Mouse (Mus musculus): ENCODE data around the gene Setd5.

Setd5 gene

DNA sequence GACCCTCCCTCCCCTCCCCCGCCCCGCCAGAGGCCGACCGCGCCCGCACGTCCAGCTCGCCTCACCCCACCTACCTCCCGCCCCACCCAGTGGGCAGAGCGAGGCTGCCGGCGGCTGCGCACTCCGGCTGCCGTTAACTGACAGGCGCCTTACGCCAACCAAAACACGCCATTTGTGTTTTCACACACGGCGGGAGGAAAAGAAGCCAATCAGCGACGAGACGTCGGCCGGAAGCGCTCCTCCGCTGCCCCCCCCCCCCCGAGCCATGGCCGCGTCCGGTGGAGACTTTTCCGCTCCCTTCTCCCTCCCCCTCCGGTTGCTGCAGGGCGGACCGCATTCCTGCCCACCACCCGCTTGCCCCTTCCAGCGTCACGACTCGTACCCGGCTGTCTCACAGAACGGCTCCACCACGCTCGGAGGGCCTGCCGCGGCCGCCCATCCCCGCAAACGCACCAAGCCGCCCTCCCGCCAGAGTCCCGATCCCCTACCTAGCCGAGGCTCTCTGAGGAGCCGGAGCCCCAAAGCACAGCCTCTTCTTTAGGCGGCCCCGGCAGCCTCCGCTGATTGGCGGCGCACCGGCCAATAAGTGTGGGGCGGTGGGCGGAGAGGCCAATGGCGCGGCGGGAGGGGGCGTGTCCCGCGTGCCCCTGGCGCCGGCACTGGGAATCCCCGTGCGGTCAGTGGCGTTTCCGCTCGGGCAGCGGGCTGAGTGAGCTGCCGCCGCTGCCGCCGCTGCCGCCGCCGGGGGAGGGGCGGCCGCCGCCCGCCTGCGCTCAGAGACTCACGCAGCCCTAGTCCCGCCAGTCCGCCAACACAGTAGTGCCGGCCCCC lies at the start of gene Setd5:
Gene Setd5, plus strand, starts transcription at position 680 of the 831 bp plus-strand sequence.
- in situ Hi-C loops (cut with MboI; ENCODE audit: unreplicated experiment in 2 of 2), result no loop called here

DNA sequence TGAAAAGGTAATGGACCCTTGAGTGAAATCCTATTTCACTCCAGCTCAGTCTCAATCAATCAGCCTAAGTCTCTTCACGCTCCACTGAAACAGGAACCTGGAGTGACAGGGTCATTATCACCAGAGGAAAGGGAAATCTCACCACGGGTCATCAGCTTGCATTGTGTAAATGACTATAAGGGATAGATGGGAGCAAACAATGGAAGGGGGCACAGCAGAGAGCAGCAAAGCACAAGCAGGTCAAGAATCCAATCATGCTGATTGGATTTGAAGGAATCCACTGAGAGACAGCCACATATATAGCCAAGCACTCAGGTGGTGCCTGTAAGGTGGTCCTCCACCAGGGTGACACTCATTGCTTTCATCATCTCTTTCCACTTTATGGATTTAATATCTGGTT lies 49.7 kb upstream of the Setd5 start:
- in situ Hi-C loops (cut with MboI; ENCODE audit: unreplicated experiment in 2 of 2), result no loop called here

DNA sequence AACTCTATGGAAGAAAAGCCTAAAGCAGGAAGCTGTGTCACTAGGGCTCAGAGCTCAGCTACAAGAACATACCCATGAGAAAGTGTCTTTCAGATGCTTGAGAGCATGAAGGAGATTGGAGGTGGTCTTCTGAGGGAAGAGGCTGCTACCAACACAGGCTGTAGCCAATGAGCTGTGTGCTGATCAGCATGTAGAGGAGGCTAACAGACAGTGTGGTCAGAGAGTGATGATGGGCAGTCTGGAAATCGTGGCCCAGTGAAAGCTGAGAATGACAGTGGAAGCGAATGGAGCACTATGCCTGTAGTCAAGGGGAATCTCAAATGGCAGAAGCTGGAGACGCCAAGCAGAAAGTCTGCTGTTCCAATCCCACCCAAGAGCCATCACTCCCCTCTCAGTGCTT lies 48.2 kb upstream of the Setd5 start:
- in situ Hi-C loops (cut with MboI; ENCODE audit: unreplicated experiment in 2 of 2), result no loop called here

DNA sequence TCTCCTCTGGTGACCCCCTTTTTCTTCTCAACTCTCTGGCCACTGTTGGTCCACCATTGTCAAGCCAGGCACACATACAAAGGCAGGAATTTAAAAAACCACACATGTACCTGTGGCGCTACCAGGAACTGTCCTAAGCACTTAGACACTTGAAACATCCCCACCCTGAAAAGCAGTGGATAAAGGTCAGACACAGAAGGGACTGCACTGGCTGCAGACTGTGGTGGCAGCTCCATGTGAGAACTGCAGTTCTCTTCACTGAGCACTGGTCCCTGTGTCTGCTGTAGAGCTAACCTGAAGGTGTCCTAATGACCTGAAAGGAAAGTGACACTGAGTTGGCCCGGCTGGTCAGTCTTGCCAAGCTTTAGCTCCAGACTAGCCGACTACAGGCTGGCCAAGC lies 46.6 kb upstream of the Setd5 start:
- in situ Hi-C loops (cut with MboI; ENCODE audit: unreplicated experiment in 2 of 2), result no loop called here

DNA sequence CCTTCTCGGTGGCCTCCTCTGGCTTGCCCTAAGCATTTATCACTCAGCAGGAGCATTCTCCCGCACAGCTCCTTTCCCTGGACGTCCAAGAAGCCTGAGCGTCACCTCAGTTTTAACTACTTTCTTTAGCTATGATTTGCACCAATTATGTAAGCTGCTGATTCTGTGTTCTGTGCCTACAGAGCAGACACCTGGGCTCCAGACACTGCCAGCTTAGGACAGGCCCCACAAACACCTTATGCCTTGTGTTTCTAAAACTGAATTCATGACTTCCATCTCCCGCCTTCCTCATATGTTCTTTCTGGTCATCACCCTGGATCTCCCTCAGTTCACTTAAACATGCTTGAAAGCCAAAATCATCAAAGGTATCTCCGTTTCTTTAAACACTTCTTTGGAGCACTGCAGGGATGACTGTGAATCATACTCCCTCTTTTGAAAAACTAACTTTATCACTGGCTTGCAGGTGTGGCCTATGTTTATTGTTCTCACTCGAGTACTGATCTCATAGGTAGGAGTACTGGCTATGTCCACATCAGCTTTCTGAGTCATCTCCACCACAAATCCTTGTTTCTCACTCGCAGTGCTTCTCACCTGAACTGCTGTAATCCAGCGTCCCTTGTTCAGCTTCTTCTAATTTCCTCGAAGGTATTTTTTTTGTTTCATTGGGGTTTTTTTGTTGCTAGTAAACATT lies 46.0 kb upstream of the Setd5 start:
- in situ Hi-C loops (cut with MboI; ENCODE audit: unreplicated experiment in 2 of 2), result no loop called here

DNA sequence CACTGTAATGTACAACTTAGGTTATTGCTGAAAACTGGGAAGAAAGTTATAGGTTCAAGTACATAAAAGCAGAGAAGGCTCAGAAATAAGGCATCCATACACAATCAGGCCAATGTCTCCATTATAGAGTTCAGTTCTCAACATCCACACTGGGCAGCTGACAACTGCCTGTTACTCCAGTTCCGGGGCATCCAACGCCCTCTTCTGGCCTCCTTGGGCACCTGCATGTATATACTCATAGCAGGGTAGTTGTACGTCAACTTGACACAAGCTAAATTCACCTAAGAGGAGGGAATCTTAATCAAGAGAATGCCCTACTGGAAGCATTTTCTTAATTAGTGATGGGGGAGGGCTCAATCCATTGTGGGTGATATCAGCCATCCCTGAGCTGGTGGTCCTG lies 45.0 kb upstream of the Setd5 start:
- in situ Hi-C loops (cut with MboI; ENCODE audit: unreplicated experiment in 2 of 2), result no loop called here

DNA sequence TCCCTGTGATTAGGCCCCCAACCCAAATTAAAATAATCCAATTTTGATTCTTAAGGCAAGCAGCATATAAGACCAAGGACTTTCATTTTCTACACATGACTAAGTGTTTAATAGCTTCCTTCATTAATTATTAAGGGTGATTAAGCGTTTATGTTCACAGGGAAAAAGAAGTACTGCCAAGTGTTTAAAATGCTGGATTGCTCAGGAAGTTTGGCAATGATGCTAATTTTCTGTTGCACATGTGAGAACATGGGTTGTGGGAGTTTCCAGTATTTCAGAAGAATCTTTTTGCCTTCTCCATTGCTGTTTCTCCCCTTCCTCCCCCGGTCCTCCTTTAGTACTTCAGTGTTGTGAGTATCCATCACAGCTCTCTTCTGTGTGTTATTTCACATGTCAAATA lies 44.0 kb upstream of the Setd5 start:
- in situ Hi-C loops (cut with MboI; ENCODE audit: unreplicated experiment in 2 of 2), result no loop called here

DNA sequence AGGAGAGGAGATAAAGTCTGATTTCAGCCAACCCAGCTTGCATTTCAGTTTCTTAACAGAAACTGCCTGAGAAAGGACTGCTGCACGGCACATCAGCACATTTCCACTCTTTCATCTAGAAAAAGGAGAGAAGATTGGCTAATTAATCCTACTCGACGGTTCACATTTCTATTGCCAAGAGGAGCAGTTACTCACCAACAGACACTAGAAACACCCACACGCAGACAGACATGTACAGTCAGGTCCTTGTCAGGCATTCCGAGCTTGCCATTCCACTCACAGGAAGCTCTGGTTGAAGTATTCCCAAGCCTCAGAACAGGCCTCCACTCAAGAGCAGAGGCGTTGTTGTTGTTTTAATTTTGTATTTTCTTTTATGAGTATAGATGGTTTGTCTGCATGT lies 42.7 kb upstream of the Setd5 start:
- in situ Hi-C loops (cut with MboI; ENCODE audit: unreplicated experiment in 2 of 2), result no loop called here

DNA sequence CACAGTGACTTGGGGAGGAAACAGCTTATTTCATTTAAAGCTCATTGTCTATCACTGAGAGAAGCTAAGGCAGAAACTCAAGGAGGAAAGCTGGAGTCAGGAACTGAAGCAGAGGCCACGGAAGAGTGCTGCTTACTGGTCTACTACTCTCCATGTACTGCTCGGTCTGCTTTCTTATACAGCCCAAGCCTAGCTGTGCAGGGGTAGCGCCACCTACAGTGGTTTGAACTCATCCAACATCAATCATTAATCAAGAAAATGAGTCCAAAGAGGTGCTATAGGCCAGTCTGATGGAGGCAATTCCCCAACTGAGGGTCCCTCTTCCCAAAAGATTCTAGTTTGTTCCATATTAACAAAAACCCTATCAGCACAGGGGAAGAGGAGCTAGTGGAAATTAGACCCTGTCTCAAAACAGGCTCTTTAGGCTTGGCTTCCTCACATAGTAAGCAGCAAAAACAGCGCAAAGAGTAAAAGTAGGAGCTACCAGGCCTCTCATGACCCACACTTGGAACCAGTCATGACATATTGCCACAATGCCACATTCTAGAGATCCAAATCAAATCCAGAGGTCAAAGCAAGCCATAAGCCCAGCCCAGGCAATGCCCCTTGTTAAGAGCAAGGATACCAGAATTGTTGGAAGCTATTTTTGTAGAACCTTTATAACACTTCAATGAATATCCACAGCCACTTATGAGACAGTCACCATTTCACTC lies 40.5 kb upstream of the Setd5 start:
- in situ Hi-C loops (cut with MboI; ENCODE audit: unreplicated experiment in 2 of 2), result loop anchor here in 1 of 2 experiments (5.0 kb wide), 1 partner anchor 136 kb away; no protein-coding TSS in a partner anchor

DNA sequence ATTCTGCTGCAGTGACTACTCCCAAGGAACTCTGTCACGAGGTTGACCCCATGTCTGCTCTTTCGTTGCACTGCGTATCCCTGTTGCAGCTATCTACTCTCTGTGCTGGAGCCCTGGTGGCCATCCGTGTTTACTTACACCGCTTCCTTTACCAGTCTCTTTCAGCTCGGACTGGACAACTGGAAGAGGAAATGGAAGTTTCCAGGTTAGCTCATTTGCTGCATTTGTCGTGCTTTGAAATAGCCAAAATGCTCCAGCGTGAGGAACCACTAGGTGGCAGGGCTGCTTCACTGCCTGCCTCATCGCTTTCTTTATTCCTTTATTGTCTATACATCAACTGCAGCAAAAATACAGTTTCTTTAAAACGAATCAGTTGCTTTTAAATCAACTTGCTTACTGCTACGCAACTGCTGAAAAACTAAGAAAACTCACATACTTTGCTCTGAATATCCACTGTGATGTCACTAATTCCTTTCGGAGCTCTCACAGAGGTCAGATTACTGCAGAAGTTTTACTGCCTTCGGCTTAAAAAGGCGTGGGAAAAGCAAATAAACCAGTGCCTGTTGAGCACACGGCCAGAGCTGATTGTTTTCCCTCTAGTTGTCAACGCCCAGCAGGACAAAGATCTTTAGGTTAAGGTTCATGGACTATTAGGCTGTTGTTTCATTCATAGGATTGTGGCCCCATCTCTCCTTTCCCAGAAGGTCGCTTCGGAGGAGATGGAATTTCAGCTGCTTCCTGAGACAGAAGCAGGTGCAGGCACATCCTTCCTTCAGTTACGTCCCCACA lies 39.0 kb upstream of the Setd5 start:
- in situ Hi-C loops (cut with MboI; ENCODE audit: unreplicated experiment in 2 of 2), result loop anchor here in 1 of 2 experiments (5.0 kb wide), 1 partner anchor 134 kb away; no protein-coding TSS in a partner anchor

DNA sequence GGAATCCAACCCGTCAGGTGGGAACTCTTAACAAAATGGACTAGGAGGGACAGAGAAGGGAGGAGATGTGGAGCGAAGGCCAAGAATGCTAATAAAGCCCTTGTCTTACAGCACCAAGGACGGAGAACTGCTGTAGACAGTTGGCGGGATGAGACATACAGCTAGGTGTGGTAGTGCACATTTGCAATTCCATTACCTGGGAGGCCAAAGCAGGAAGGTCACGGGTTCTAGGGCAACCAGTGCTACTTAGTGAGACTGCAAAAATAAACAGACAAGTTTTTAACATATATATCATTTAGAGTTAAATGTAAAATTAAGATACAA lies 38.5 kb upstream of the Setd5 start:
- in situ Hi-C loops (cut with MboI; ENCODE audit: unreplicated experiment in 2 of 2), result loop anchor here in 1 of 2 experiments (5.0 kb wide), 1 partner anchor 134 kb away; no protein-coding TSS in a partner anchor

DNA sequence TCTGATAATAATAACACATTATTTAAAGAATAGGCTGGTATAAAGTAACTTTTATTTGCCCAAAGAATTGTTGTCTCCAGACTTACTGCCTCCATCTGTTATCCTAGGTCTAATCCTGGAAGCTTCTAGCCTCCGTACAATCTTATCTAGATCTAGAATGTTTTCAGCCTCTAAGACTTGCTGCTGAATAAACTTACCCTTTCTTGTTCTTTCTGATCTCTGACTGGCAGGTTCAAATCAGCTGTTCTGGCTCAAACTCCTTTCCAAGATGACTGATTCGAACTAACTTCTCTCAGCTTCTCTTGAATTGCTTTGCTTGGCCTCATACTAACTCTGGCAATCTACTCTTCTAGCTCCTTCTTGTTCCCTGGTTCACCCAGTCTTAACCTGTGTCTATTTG lies 36.8 kb upstream of the Setd5 start:
- in situ Hi-C loops (cut with MboI; ENCODE audit: unreplicated experiment in 2 of 2), result loop anchor here (5.0 to 10.0 kb wide), 4 partner anchors 62 to 344 kb away; partner anchors contain the start of genes Brpf1 (in 1 of the 2) and Ttll3 (in 1 of the 2)

DNA sequence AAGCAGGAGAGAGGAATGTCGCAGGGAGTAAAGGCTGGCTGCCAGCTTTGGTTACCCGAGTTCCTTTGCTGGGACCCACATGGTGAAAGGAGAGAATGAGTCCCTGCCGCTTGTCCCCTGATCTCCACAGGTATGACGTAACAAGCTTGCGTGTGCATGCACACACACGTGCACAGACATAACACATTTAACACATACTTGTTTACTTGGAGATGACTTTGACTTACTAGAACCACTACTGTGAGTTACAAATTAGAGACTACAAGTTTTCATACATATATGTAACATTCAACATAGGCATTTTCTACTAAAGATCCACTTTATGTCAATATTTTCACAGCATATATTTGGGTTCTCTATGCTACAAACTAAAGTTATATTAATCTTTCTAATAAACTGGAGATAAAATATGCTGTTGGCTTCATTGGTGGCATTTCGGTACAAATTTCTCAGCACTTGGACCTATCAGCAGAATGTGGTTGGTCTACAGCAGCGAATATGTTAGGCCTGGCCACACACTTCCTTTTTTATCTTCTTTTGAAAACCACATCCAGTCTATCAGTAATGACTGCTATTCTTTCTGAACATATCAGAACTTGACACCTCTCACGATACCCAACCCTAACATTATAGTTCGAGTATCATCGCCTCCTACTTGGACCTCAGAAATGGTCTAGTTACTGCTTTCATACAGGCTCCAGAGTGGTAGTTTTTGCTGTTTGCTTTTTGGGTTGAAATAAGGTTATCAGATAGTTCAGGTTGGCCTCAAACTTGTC lies 35.8 kb upstream of the Setd5 start:
- in situ Hi-C loops (cut with MboI; ENCODE audit: unreplicated experiment in 2 of 2), result loop anchor here (5.0 to 10.0 kb wide), 4 partner anchors 61 to 343 kb away; partner anchors contain the start of genes Brpf1 (in 1 of the 2) and Ttll3 (in 1 of the 2)

DNA sequence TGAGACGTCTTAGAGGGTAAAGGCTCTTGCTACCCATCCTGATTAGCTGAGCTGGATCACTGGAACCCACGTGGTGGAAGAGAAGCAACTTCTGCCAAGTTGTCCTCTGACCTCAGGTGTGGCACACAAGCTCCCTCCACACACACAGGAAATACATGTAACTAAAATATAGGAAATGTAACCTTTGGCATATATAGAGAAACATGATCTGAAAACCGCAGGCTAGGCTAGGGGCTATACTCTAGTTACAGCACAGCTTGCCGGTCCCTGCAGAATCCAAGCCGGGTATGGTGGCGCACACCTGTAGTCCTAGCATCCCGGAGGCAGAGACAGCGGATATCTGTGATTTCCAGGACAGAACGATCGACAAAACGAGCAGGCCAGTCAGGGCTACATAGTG lies 31.6 kb upstream of the Setd5 start:
- in situ Hi-C loops (cut with MboI; ENCODE audit: unreplicated experiment in 2 of 2), result loop anchor here (10.0 kb wide), 2 partner anchors 259 to 339 kb away; partner anchors contain the start of genes Brpf1 (in 1 of the 2) and Ttll3 (in 1 of the 2)

DNA sequence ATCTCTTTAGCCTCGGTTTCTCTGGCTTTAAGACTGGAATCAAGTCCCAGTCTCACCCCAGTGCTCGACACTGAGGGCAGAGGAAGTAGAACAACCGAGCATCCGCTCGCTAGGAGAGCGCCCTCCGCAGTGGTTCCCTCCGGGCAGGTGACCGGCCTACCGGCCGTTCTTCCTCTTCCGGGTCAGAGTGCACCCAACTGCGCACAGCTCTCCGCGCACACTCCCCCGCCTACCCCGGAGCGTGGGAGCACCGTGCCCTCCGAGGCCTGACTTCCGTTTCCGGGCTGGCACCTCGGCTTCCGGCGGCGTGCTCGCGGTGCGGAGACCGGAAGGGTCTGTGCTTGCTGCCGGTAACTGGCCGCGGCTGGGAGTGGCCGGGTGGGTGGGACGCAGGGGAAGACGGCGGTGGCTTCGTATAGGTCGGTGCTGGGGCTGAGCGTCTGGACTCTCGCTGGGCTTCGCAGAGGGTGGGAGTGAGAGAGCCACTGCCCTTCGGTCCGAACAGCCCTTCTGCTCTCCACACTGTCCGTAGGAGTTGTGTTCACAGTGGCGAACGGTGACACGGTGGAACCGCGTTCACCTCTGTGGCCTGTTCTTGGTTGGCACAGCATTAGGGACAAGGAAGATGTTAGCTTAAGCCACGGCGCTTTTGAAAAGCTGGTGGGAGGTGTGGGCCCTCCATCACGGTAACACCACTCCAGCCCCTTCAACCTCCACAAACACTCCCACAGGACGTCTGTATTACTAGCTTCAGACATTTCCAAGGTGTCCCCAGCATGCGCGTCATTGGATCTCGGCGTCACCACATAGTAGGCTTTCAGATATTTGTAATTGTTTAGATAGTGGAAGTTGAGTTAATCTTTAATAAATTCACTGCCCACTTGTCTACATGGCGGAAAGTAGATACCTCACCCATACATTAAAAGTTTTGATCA lies 30.9 kb upstream of the Setd5 start, which contains the start of gene Thumpd3:
Gene Thumpd3, plus strand, starts transcription at position 185 of the 935 bp plus-strand sequence.
- in situ Hi-C loops (cut with MboI; ENCODE audit: unreplicated experiment in 2 of 2), result loop anchor here (10.0 kb wide), 2 partner anchors 258 to 338 kb away; partner anchors contain the start of genes Brpf1 (in 1 of the 2) and Ttll3 (in 1 of the 2)

DNA sequence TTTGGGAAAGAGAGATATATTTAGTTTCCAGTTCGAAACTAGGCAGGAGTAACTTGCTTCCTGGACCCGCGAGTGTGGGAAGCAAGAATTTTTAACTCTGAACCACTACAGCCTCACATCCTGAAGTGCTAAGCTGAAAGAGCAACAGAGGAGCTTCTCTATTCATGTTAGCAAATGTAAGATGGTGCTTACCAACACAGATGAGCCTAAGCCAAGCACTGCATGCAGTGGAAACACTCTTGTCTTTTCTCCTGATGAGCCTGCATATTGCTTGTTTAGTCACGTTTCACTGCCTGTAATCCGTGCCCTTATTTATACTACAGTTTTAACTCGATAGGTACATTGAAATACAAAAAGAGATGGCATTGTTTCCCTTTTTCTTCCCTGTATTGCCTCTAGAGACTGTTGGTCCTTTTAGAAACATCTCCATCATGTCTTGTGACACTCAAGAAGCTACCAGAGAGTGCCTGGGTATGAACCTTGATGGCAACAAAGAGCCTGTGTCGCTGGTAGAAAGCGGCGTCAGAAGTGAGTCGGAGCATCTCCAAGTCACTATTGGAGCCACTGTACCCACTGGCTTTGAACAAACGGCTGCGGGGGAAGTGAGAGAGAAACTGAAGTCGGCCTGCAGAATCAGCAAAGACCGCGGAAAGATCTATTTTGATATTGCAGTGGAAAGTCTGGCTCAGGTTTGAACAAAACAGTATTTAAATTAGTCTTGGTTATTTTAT lies 30.0 kb upstream of the Setd5 start:
- in situ Hi-C loops (cut with MboI; ENCODE audit: unreplicated experiment in 2 of 2), result loop anchor here (10.0 kb wide), 2 partner anchors 258 to 338 kb away; partner anchors contain the start of genes Brpf1 (in 1 of the 2) and Ttll3 (in 1 of the 2)

DNA sequence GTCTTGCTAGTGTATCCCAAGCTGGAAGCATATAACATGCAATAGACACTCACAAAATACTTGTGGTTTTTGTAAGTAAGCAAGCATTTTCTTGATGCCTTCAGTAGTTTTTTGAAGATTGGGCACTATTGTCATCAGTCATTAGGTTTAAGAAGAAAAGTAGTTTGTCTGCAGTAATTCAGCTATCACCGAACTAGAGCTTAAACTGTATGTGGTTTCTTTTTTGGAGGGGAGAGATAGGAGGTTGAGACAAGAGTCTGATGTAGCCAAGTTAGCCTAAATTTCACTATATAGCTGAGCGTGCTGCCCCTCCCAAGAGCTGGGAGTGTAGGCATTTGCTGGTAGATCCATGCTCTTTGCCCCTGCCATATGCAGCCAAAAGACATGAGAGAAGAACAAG lies 28.8 kb upstream of the Setd5 start:
- in situ Hi-C loops (cut with MboI; ENCODE audit: unreplicated experiment in 2 of 2), result loop anchor here (10.0 kb wide), 2 partner anchors 256 to 336 kb away; partner anchors contain the start of genes Brpf1 (in 1 of the 2) and Ttll3 (in 1 of the 2)

Data from v-Abl transformed pro-B cells (cell line).